Mouse (Mus musculus): Measurements from ENCODE around the gene Fads2. TPM values are rescaled to one million over a fixed set of nuclear protein-coding genes. Genes with fewer than 3 reads are reported as not detected.

Fads2 gene
- total RNA-seq, 2 experiments from 2014 or later: 5.2 to 5.5 TPM

DNA sequence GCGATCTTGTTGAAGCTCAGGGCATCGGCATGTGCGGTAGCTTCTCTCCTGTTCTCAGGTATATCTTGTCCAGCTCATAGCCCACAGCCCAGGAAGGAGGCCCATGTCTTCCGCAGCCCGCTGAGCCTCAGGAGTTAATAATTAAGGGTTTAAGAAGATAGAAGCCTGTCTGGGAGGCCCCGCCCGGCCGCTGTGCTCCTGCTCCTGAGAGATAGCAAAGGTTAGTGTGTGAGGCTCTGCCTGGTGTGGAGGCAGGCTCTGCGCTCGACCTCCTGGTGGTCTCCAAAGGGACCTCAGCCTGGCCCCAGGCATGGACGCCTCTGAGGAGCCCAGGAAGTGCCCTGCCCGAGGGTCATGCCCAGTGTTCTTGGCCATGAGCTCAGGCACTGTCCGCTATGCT lies 86.7 kb downstream of the Fads2 start:
- no peak for DNase-seq

DNA sequence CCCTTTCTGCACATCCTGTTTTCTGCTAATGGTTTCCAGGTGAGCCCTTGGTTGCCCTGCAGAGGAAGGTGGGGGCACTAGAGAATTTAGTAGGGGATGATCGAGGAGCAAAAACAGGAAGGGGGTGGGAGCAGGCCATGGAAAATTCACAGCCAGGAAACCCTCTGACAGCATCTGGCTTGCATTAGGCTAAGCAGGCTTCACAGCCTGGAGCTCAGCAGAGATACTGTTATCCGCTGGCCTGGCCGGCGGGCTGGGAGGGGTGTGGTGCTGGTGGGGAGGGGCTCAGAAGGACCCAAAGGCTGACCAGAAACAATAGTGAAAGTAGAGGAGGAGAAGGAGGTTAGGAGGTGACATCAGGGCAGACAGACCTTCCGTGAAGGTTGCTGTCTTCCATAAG lies 87.6 kb downstream of the Fads2 start:
- DNase-seq: peak; percentile 70 to 85

DNA sequence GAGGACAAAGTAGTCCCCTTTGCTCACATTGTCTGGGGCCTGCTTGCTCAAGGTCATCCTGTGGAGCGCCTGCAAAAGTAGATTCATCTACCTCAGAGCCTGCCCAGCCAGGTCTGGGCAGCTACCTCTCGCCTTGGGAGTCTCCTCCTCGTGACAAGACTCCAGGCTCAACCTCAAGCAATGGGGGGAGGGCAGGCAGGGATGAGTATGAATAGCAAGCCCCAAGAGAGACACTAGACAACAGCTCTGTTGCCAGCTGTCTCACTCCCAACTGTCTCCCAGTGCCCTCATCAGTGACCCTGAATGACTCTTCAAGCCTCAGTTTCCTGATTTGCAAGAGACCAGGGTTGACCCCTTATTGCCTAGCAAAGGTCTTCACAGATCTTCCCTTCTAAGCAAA lies 88.2 kb downstream of the Fads2 start:
- DNase-seq: peak in 1 of 2 experiments; percentile 58

DNA sequence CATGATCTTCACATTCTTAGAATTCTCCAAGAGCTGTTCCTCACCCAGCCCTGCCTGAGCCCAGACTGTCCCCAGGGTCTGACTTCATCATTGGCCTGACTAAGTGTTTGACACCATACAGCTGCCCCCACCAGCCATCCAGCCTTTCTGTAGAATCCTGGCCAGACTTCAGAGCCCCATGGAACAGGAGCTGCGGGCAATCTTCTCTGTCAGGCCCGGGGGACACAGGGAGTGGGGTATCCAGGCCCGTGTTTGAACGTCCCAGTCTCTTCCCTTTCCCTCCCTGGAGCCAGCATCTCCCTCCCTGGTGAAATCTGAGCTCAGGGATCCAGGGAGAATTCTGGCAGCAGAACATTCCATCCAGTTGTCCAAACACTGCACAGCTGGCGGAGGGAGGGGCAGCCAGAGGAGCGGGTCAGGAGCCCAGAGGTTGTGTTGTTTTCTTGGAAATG lies 88.7 kb downstream of the Fads2 start:
- DNase-seq: peak; percentile 84 to 89

Other genes starting within 250 kb of the Fads2 start
- gene Incenp, start 202.2 kb downstream of the Fads2 start, total RNA-seq (2021): 1 to 10 TPM; 4.2 to 5.7 TPM
- 1,000 to 10,000 TPM; 2,847 to 3,135 TPM for gene Fth1, start 121.1 kb downstream of the Fads2 start, total RNA-seq (2021)
- under 1 TPM; 0.12 to 0.13 TPM for gene Best1, start 100.1 kb downstream of the Fads2 start, total RNA-seq (2021)
- gene Rab3il1, start 100.1 kb downstream of the Fads2 start, total RNA-seq (2021): 1 to 10 TPM; 6.6 to 6.8 TPM
- gene Fads3, start 60.2 kb downstream of the Fads2 start, total RNA-seq (2021): 10 to 100 TPM; 31.8 to 34.9 TPM
- 10 to 100 TPM; 23.6 to 26.1 TPM for gene Fads1, start 81.1 kb upstream of the Fads2 start, total RNA-seq (2021)
- 100 to 1,000 TPM; 138 to 161 TPM for gene Tmem258, start 102.3 kb upstream of the Fads2 start, total RNA-seq (2021)
- gene Fen1, start 102.4 kb upstream of the Fads2 start, total RNA-seq (2021): 1 to 10 TPM; 4.7 to 5.2 TPM
- 1 to 10 TPM; 4.2 to 6.2 TPM for gene Myrf, start 139.0 kb upstream of the Fads2 start, total RNA-seq (2021)
- 1 to 10 TPM; 3.3 TPM for gene Dagla, start 203.1 kb upstream of the Fads2 start, total RNA-seq (2021)